Mouse (Mus musculus) kidney, postnatal 10 days (tissue): Measurements from ENCODE around the gene Scarb2.

Source experiments
- DNase-seq: peaks from one replicate; pipeline ENCODE4 v3.0.0; 2021; ENCODE audit warnings: mixed read lengths

Scarb2 gene

GRCm38 (mm10) chr5:92434070-92434469 lies 72.6 kb downstream of the Scarb2 start:
- no peak for DNase-seq

GRCm38 (mm10) chr5:92431611-92432010 lies 75.0 kb downstream of the Scarb2 start:
- no peak for DNase-seq

DNA sequence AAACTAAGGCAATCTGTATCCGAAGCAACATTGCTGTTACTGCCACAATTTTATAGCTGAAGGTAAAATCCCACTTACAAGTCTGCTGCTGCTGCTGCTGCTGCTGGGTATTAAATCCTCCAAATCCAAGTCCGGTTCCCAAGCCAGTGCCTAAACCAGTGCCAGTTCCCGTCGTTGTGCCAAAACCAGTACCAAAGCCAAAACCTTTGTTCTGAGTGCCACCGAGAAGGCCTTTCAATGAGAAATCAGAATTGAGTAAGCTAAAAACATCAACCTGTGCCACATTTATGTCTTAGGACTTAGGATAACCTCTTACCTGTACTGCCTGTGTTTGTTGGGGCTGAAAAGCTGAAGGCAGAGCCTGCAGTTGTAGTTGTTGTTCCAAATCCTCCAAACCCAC lies 75.9 kb downstream of the Scarb2 start:
- DNase-seq: no peak

DNA sequence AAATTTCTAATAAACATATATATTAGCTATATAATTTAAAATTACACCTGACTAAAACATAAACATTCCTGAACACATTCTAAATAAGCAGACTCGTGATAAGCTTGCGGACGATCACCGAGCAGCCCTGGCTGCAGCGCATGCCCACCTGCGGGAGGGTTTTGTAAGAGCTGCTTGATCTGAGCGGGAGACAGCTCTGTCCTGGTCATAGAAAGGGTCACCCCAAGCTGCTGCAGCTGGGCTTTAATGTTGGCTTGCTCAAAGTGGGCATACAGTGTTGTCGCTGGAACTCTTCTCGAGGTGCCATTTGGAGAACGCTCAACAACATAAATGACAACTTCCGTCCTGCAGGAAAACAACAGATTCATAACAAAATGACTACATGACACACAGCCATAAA lies 82.5 kb downstream of the Scarb2 start:
- DNase-seq: no peak

DNA sequence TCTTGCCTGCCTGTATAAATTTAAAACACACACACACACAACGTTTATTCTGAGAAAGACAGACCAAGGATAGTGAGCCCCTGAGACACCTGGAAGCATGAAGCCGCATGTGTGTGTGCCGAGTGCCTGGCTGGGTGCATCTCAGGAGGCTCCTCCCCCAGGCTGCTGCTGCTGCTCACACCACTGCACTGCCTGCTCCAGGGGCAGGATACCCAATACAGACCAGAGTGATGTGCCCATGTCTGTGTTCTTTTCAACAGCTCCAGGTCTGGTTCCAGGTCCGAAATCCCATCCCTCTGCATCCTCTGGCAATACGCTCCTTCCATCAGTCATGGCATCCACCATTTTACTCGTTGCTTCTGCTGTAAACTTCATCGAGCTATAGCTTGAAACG lies 92.7 kb downstream of the Scarb2 start:
- DNase-seq: no peak

GRCm38 (mm10) chr5:92413271-92413981 lies 93.2 kb downstream of the Scarb2 start:
- DNase-seq: no peak

DNA sequence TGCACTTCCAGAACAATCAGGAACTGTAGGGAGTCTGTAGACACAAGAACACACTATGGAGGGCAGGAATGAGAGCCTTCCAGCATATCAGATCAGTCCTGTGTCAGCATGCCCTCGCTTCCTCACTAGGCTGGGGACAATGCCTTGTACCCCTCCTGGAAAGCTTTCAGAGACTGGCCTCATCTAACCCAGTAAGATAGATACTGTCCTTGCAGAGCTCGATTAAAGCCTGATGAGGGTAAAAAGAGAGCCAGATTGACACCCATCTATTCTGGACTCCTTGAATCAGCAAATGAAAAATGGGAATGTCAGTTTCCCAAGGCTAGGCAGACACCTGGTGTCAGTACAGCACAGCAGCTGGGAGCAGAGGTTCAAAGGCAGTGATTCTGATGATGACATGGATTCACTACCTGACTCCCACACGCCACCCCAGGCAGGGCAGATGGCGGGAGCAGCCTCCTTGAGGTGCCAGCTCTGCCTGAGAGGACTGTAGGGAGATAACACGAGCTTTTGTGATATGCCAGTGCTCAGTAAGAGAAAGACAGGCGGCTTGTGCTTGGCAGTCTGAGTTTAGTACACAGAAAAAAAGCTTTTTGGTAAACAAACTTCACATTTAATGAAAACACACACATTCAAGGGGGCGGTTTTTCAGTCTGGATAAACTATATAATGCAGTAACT lies 95.0 kb downstream of the Scarb2 start:
- no peak for DNase-seq

GRCm38 (mm10) chr5:92410486-92410885 lies 96.1 kb downstream of the Scarb2 start:
- no peak for DNase-seq

DNA sequence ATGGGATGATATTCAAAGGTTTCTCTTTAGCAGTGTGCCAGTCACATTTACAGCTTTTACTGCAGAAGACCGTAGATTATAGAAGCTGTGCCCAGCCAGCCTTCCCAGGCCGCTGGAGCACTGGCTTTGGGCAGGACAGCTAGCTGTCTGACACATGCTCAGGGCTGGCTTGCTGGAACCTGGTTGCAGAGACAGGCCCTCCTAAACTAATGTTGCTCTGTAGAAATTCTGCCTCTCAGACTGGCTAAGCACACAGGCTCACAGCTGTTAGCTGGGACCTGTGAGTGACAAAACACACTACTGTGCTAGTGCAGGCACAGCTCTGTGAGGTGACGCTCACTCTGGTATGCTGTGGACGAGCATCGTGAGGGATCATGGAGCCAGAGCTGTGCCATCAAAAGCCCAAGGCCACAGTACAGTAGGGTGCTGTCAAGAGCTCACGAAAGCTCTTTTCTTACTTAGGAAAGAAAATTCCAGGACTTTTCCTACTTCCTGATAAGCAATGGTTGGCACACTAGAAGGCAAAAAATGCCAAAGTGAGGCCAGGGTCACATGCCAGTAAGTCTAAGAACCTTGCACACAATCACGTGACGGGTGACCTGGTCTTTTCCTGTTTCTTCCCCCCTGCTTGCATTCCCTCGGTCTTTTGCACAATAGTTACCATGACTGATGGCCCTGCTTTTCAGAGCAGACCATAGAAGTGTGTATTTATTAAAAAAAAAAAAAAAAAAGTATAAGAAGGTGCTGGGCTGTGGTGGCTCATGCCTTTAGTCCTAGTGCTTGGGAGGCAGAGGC lies 97.1 kb downstream of the Scarb2 start:
- DNase-seq: peak; percentile 32

GRCm38 (mm10) chr5:92404400-92404678 lies 102.3 kb downstream of the Scarb2 start:
- no peak for DNase-seq

DNA sequence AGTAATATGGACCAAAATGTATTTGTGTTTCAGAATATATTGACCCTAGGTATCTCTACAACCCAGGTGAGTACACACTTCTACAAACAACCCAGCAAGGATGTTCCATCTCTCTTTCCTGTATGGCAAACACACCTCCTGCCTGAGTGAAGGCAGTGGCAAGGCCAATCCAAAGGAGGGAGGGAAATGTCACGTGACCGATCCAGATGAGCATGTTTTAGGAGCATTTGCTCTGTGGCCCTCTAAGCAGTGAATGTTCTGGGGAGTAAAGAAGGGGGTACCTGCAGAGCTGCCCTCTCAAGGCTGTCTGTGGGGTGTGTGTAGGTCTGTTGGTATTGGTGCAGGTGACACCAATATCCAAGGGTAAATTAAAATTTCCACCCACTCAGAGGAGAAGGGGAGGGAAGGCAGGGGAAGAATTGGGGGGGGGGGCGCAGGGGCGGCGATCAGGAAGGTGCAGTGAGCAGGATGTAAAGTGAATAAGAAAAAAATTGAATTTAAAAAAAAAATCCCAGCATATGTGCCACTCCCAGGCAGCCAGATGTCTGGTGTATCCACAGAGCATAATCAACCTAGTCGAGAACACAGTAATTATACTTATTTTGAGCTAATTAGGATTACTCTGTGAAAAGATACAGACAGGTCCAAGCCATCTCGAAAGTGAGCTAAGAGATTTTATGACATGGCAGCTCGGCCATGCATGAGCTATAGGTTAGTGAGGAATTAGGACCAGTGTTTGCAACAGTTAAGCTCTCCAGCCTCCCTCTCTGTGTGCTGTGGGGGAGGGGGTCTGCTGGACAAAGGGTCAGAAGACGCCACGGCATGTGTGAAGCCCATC lies 102.9 kb downstream of the Scarb2 start:
- no peak for DNase-seq

DNA sequence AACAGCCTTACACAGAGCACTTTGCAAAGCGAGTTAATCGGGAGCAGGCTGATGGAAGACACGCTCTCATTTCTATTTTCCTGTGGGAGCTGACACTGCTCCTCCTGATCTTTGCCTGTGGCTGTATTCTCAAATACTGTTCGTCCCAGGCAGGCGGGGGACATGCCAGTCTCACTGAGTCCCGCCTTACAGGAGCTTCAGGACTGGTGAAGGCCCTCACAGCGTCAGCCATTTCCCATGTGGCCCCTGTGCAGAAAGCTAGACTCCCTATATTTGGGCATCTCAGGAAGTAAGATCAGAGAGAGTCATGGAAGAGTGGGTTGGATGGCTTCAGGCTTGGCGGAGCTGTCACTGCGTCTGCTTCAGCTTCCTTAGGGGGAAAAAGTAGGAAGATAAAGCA lies 103.8 kb downstream of the Scarb2 start:
- no peak for DNase-seq

GRCm38 (mm10) chr5:92398153-92398552 lies 108.5 kb downstream of the Scarb2 start:
- peak; percentile 92 for DNase-seq

GRCm38 (mm10) chr5:92396476-92396875 lies 110.2 kb downstream of the Scarb2 start:
- no peak for DNase-seq

DNA sequence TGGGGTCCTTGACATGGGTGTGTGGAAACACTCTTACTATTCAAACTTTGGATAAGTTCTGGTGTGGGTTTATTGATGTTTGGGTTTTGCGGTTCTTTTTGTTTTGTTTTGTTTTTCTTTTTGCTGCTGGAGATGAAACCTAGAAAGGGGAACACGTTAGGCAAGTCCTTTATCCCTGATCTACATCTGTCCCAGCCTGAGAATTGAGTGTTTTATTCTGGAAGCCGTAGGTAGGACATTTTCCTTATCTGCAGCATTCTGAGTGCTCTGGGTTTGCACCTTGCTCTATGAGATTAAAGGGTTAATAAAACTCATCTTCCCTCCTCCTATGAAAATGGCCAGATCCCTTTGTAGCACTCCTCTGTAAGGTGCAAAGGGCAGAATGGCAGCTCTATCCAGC lies 110.9 kb downstream of the Scarb2 start:
- DNase-seq: no peak

DNA sequence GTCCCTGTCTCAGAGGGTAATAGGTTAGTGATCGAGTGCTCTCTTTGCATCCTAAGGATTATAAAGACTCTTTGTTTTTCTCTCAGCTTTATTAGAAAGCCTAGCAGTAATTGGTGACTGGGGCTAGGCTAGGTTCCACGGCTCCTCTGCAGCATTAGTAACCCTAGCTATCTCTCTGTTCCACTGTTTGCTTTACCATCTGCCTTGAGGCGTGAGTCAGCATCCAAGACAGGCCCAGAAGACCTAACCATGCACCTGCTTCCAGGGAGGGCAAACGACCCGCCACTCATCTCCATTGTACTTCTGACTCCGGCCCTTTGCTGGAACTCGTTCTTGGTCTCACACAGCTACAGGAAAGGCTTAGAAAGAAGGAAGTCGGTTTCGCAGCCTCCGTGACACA lies 112.8 kb downstream of the Scarb2 start:
- DNase-seq: no peak

- DNase-seq: no peak
Observed at GRCm38 (mm10) chr5:92392542-92392941, 114.1 kb downstream of the Scarb2 start.
